Mouse (Mus musculus): ENCODE measurements at regions not wholly inside any gene's neighbourhood (a gene's known extent, or its start where the extent isn't known, plus 50 kb on each side); places are given as distances from the start of the nearest gene placed in this dataset.

DNA sequence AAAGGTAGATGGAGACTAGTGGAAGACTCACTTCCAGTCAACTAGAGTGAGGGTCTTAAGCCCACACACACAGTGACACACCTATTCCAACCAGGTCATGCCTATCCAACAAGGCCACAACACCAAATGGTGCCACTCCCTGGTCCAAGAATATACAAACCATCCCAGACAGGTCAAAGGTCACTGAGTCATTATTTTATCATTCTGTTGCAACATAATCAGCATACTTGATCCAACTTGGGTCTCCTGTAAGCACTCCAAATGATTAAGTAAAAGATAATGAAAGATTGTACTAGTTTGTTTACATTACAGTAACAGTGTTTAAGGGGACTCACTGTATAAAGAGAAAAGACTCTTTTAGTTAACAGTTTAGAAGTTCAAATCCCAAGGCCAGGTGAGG, 203.2 kb upstream of the Ell2 start:
- no peak for TF ChIP-seq CTCF (IDR thresholded peaks at IDR 0.05)
- TF ChIP-seq EP300 (IDR thresholded peaks at IDR 0.05) = no peak

Data from lung, postnatal 0 days (tissue).